Comparison of ENCODE assay signal across 8 mouse cellular contexts in the genomic region with DNA sequence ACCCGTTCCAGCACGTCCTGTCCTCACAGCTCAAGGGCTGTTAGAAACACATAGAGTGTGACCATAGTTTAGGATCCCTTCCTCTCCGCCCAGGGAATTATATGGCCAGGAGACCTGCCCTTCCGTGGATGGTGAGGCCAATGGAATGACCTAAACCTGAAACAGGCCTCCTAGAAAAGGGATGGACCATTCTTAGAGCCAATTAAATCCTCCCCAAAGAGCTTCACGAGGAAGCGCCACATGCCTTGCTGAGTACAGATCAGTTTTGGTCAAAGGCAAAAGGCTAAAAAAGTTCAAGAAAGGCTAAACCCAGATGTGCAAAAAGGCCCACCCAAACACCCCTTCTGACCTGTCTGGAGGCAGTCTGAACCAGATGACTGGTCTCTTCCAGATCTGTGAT. TPM values are rescaled to one million over a fixed set of nuclear protein-coding genes. Genes with fewer than 3 reads are reported as not detected.
DNase-seq lines count a peak whose midpoint lies in the region; ATAC-seq lines count a peak whose summit lies in the region.

No protein-coding gene starts in this region.

- no peaks in the 10 kb centered on the region for H3K36me3 ChIP-seq in kidney, embryonic 16.5 days (ENCODE audit: insufficient read depth, low read length)
- H3K36me3 ChIP-seq in forebrain, embryonic 13.5 days (ENCODE audit: poor library complexity, severe bottlenecking) = no peaks in the 10 kb centered on the region
- no peaks in the 10 kb centered on the region for H3K36me3 ChIP-seq in limb, embryonic 13.5 days
- no peaks in the 10 kb centered on the region for H3K36me3 ChIP-seq in neural tube, embryonic 15.5 days

- H3K4me1 ChIP-seq in kidney, embryonic 16.5 days (ENCODE audit: insufficient read depth, low read length) = peaks cover 23% of the 10 kb centered on the region
- peaks cover 22% of the 10 kb centered on the region for H3K4me1 ChIP-seq in forebrain, embryonic 13.5 days
- peaks cover 15% of the 10 kb centered on the region for H3K4me1 ChIP-seq in limb, embryonic 13.5 days
- H3K4me1 ChIP-seq in neural tube, embryonic 15.5 days = peaks cover 26% of the 10 kb centered on the region

- peak overlapping the region; percentile 55; the same call in 1 of the 2 replicates for H3K9ac ChIP-seq in kidney, embryonic 16.5 days (replicated peaks; ENCODE audit: low read length)
- peak overlapping the region; percentile 39; the same call in 1 of the 2 replicates for H3K9ac ChIP-seq in forebrain, embryonic 13.5 days
- H3K9ac ChIP-seq in limb, embryonic 13.5 days = peak overlapping the region; percentile 45; the same call in 1 of the 2 replicates
- H3K9ac ChIP-seq in neural tube, embryonic 15.5 days (replicated peaks) = no peak overlapping the region

- H3K4me2 ChIP-seq in kidney, embryonic 16.5 days (replicated peaks; ENCODE audit: low read depth, low read length) = peak overlapping the region; percentile 91
- peak overlapping the region; percentile 76 for H3K4me2 ChIP-seq in forebrain, embryonic 13.5 days
- peak overlapping the region; percentile 97 for H3K4me2 ChIP-seq in limb, embryonic 13.5 days (replicated peaks)
- H3K4me2 ChIP-seq in neural tube, embryonic 15.5 days = peak overlapping the region; percentile 99

- peaks cover 47% of the 10 kb centered on the region for H3K27me3 ChIP-seq in kidney, embryonic 16.5 days (ENCODE audit: insufficient read depth, low read length)
- H3K27me3 ChIP-seq in forebrain, embryonic 13.5 days = peaks cover 45% of the 10 kb centered on the region
- peaks cover 53% of the 10 kb centered on the region for H3K27me3 ChIP-seq in limb, embryonic 13.5 days
- H3K27me3 ChIP-seq in neural tube, embryonic 15.5 days (replicated peaks) = peaks cover 41% of the 10 kb centered on the region

- H3K4me3 ChIP-seq in kidney, embryonic 16.5 days (ENCODE audit: low read length) = peak overlapping the region; percentile 53
- peak overlapping the region; percentile 42 for H3K4me3 ChIP-seq in forebrain, embryonic 13.5 days
- H3K4me3 ChIP-seq in limb, embryonic 13.5 days = peak overlapping the region; percentile 60
- H3K4me3 ChIP-seq in neural tube, embryonic 15.5 days (replicated peaks) = peak overlapping the region; percentile 51

- no peak for ATAC-seq in kidney, embryonic 16.5 days (ENCODE audit: low FRiP score, low TSS enrichment)
- no peak for ATAC-seq in forebrain, embryonic 13.5 days
- no peak for ATAC-seq in limb, embryonic 13.5 days (ENCODE audit: low FRiP score, low read depth)
- ATAC-seq in neural tube, embryonic 15.5 days (ENCODE audit: low FRiP score) = no peak
- ATAC-seq in granulocyte monocyte progenitor cell, adult 5-6 weeks (replicated peaks; ENCODE audit: poor library complexity, severe bottlenecking) = no peak

- H3K9me3 ChIP-seq in kidney, embryonic 16.5 days (ENCODE audit: low read length) = no peaks in the 10 kb centered on the region
- no peaks in the 10 kb centered on the region for H3K9me3 ChIP-seq in forebrain, embryonic 13.5 days (replicated peaks)
- H3K9me3 ChIP-seq in limb, embryonic 13.5 days = no peaks in the 10 kb centered on the region
- H3K9me3 ChIP-seq in neural tube, embryonic 15.5 days (replicated peaks) = no peaks in the 10 kb centered on the region

- 19% methylated on average over 6 of the region's 6 CpGs for WGBS in kidney, embryonic 16.5 days
- WGBS in forebrain, embryonic 13.5 days = 18% methylated on average over 6 of the region's 6 CpGs
- WGBS in limb, embryonic 13.5 days = 24% methylated on average over 6 of the region's 6 CpGs
- 23% methylated on average over 6 of the region's 6 CpGs for WGBS in neural tube, embryonic 15.5 days

- H3K27ac ChIP-seq in kidney, embryonic 16.5 days (ENCODE audit: low read length) = no peak overlapping the region
- H3K27ac ChIP-seq in forebrain, embryonic 13.5 days = no peak overlapping the region
- no peak overlapping the region for H3K27ac ChIP-seq in limb, embryonic 13.5 days
- H3K27ac ChIP-seq in neural tube, embryonic 15.5 days (replicated peaks) = no peak overlapping the region

- DNase-seq in kidney, postnatal 4 days = no peak
- DNase-seq in left cerebral cortex, adult 9 months (ENCODE audit: low spot score in 2 of 2) = no peak
- no peak for DNase-seq in gastrocnemius, adult 18-20 months (ENCODE audit: low spot score)

RNA-seq across cellular contexts. Expression of a gene that starts 1.9 kb away (rescaled TPM):
- polyA plus RNA-seq in kidney, embryonic 16.5 days (2015; fragmentation: Nextera tagmentation; extraction: Ambion mirVana) = 0.89 and 3.8 TPM in 2 replicates
- polyA plus RNA-seq in forebrain, embryonic 13.5 days (2015; fragmentation: Nextera tagmentation; extraction: Ambion mirVana) = not detected in 2 replicates
- 4.5 and 4.6 TPM in 2 replicates for polyA plus RNA-seq in limb, embryonic 13.5 days (2015; fragmentation: Nextera tagmentation; extraction: Ambion mirVana)
- polyA plus RNA-seq in neural tube, embryonic 15.5 days (2015; fragmentation: Nextera tagmentation; extraction: Ambion mirVana) = 1.00 and 1.2 TPM in 2 replicates
- total RNA-seq in granulocyte monocyte progenitor cell, adult 5-6 weeks (2014; fragmentation: Nextera tagmentation) = not detected in 2 replicates
- total RNA-seq in granulocyte monocyte progenitor cell, adult 5-6 weeks (2017) = not detected in 2 replicates
- total RNA-seq in gastrocnemius, adult 18-20 months (2021) = under 1 TPM; 0.23 to 0.36 TPM
